Mouse (Mus musculus): Measurements from ENCODE around the gene Trabd2b. TPM values are rescaled to one million over a fixed set of nuclear protein-coding genes. Genes with fewer than 3 reads are reported as not detected.
A peak's percentile ranks its signal among the peaks of the same experiment; 100 is the strongest.

Gene Trabd2b
- total RNA-seq, 2 experiments from 2014 or later = 4.1 to 4.9 TPM

- intact Hi-C loops (cut with DNase I) = no loop called here
- DNase-seq (ENCODE audit: low spot score in 2 of 2) = no peak
Observed at GRCm38 (mm10) chr4:114432742-114433141, 26.2 kb downstream of the Trabd2b start.

- no peak for DNase-seq (ENCODE audit: low spot score in 2 of 2)
- intact Hi-C loops (cut with DNase I) = no loop called here
Observed at GRCm38 (mm10) chr4:114433440-114433839, 26.9 kb downstream of the Trabd2b start.

GRCm38 (mm10) chr4:114434766-114435165 lies 28.2 kb downstream of the Trabd2b start:
- intact Hi-C loops (cut with DNase I) = no loop called here
- DNase-seq (ENCODE audit: low spot score in 2 of 2) = no peak

GRCm38 (mm10) chr4:114435381-114435780 lies 28.9 kb downstream of the Trabd2b start:
- intact Hi-C loops (cut with DNase I) = no loop called here

GRCm38 (mm10) chr4:114438764-114439163 lies 32.2 kb downstream of the Trabd2b start:
- no peak for DNase-seq (ENCODE audit: low spot score in 2 of 2)
- intact Hi-C loops (cut with DNase I) = no loop called here

More at GRCm38 (mm10) chr4:114435381-114435780, 28.9 kb downstream of the Trabd2b start:
- no peak for DNase-seq (ENCODE audit: low spot score in 2 of 2)

- DNase-seq (ENCODE audit: low spot score in 2 of 2) = no peak
- intact Hi-C loops (cut with DNase I) = loop anchor here (10.0 kb wide), 1 partner anchor 97 kb away; no protein-coding TSS in a partner anchor
Observed at GRCm38 (mm10) chr4:114442186-114442585, 35.7 kb downstream of the Trabd2b start.

GRCm38 (mm10) chr4:114442661-114443060 lies 36.1 kb downstream of the Trabd2b start:
- DNase-seq (ENCODE audit: low spot score in 2 of 2) = no peak
- intact Hi-C loops (cut with DNase I) = loop anchor here (10.0 kb wide), 1 partner anchor 98 kb away; no protein-coding TSS in a partner anchor

GRCm38 (mm10) chr4:114448393-114449052 lies 42.0 kb downstream of the Trabd2b start:
- DNase-seq (ENCODE audit: low spot score in 2 of 2) = peak; percentile 48 to 70
- intact Hi-C loops (cut with DNase I) = loop anchor here (10.0 kb wide), 1 partner anchor 104 kb away; no protein-coding TSS in a partner anchor

GRCm38 (mm10) chr4:114453101-114453500 lies 46.6 kb downstream of the Trabd2b start:
- no peak for DNase-seq (ENCODE audit: low spot score in 2 of 2)
- intact Hi-C loops (cut with DNase I) = no loop called here

GRCm38 (mm10) chr4:114454016-114454415 lies 47.5 kb downstream of the Trabd2b start:
- intact Hi-C loops (cut with DNase I) = no loop called here

GRCm38 (mm10) chr4:114454495-114455186 lies 48.1 kb downstream of the Trabd2b start:
- intact Hi-C loops (cut with DNase I) = no loop called here
- no peak for DNase-seq (ENCODE audit: low spot score in 2 of 2)

More at GRCm38 (mm10) chr4:114454016-114454415, 47.5 kb downstream of the Trabd2b start:
- no peak for DNase-seq (ENCODE audit: low spot score in 2 of 2)

GRCm38 (mm10) chr4:114457111-114457510 lies 50.6 kb downstream of the Trabd2b start:
- intact Hi-C loops (cut with DNase I) = no loop called here
- DNase-seq (ENCODE audit: low spot score in 2 of 2) = no peak

GRCm38 (mm10) chr4:114459591-114459990 lies 53.1 kb downstream of the Trabd2b start:
- DNase-seq (ENCODE audit: low spot score in 2 of 2) = no peak
- intact Hi-C loops (cut with DNase I) = no loop called here

GRCm38 (mm10) chr4:114460401-114460800 lies 53.9 kb downstream of the Trabd2b start:
- intact Hi-C loops (cut with DNase I) = loop anchor here (10.0 kb wide), 1 partner anchor 174 kb away; no protein-coding TSS in a partner anchor
- peak; percentile 50 to 89 for DNase-seq (ENCODE audit: low spot score in 2 of 2)

- intact Hi-C loops (cut with DNase I) = loop anchor here (10.0 kb wide), 1 partner anchor 174 kb away; no protein-coding TSS in a partner anchor
- peak; percentile 45 to 79 for DNase-seq (ENCODE audit: low spot score in 2 of 2)
Observed at GRCm38 (mm10) chr4:114461093-114461492, 54.6 kb downstream of the Trabd2b start.

GRCm38 (mm10) chr4:114465641-114466040 lies 59.1 kb downstream of the Trabd2b start:
- intact Hi-C loops (cut with DNase I) = loop anchor here (10.0 kb wide), 1 partner anchor 169 kb away; no protein-coding TSS in a partner anchor
- DNase-seq (ENCODE audit: low spot score in 2 of 2) = peak in 1 of 2 experiments; percentile 18

- DNase-seq (ENCODE audit: low spot score in 2 of 2) = no peak
- intact Hi-C loops (cut with DNase I) = loop anchor here (10.0 kb wide), 1 partner anchor 167 kb away; no protein-coding TSS in a partner anchor
Observed at GRCm38 (mm10) chr4:114467371-114468094, 61.0 kb downstream of the Trabd2b start.

- no peak for DNase-seq (ENCODE audit: low spot score in 2 of 2)
- intact Hi-C loops (cut with DNase I) = loop anchor here (10.0 kb wide), 1 partner anchor 167 kb away; no protein-coding TSS in a partner anchor
Observed at GRCm38 (mm10) chr4:114468095-114468429, 61.5 kb downstream of the Trabd2b start.

GRCm38 (mm10) chr4:114469881-114470280 lies 63.4 kb downstream of the Trabd2b start:
- no peak for DNase-seq (ENCODE audit: low spot score in 2 of 2)
- intact Hi-C loops (cut with DNase I) = loop anchor here (10.0 kb wide), 1 partner anchor 165 kb away; no protein-coding TSS in a partner anchor

GRCm38 (mm10) chr4:114472143-114472542 lies 65.6 kb downstream of the Trabd2b start:
- DNase-seq (ENCODE audit: low spot score in 2 of 2) = peak in 1 of 2 experiments; percentile 11
- intact Hi-C loops (cut with DNase I) = no loop called here

Data from left cerebral cortex, postnatal 14 days (tissue).